Mouse (Mus musculus) lung, adult 2 months (tissue): ENCODE data around the gene Arl4d.

Source experiments
- CTCF ChIP-seq: fragments of 200-500 bp; IDR thresholded peaks from 2 replicates; pipeline ENCODE4 v1.5.1; 2011; ENCODE audit warnings: mild to moderate bottlenecking, low read length, control low read depth; ENCODE audit not compliant: insufficient read depth
- POLR2A ChIP-seq: fragments of 200-500 bp; IDR thresholded peaks from 2 replicates; pipeline ENCODE4 v1.6.1; 2011; ENCODE audit warnings: low read depth, mild to moderate bottlenecking, control low read depth, low read length, borderline replicate concordance; ENCODE audit errors: extremely low read depth

DNA sequence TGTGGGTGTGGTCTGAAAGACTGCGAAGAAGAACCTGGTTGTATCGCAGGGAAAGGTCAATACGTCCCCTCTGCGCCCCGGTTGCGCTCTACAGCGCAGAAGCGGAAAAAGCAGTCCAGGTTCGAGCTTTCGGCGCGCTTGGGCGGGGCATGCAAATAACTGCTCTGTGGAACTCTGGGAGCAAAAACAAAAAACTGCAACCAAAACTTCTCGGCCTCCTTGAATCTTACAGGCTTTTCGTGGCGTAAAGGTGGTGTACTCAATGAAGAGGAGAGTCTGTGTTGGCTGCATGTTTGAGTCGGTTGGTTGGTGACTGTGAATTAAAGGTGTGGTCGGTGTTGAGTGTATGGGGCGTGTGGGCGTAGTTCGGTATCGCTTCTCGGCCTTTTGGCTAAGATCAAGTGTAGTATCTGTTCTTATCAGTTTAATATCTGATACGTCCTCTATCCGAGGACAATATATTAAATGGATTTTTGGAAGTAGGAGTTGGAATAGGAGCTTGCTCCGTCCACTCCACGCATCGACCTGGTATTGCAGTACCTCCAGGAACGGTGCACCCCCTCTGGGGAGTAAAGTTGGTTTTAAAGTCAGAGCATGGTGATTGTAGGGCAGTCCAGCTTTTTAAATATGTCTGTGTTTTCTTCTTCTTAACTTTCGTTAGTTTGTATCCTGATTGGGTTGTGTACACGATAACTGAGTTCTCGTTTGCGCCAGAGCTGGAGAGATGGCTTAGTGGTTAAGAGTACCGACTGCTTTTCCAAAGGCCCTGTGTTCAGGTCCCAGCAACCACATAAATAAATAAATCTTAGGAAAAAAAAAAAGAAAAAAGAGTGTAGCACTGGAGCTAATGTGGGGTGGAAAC is 38.1 kb upstream of the Arl4d start, which contains the start of gene Rdm1:
- TF ChIP-seq CTCF (no peak), POLR2A (peak; percentile 81)
